Mouse (Mus musculus) spleen, adult 10 weeks (tissue): ENCODE results near the gene Mcpt8. TPM values are rescaled to one million over a fixed set of nuclear protein-coding genes. Genes with fewer than 3 reads are reported as not detected.

ENCODE experiments used
- polyA plus RNA-seq: library from polyadenylated mRNA; stranded (reverse); fragments of 350-450 nt; fragmentation: Illumina TruSeq; extraction: RNeasy Lipid Tissue Mini Kit (QIAGEN cat#74804); gene quantifications from one replicate; pipeline ENCODE4 v1.2.3, GENCODE M21; 2015; ENCODE audit warnings: low replicate concordance; ENCODE audit not compliant: insufficient read depth

Gene Mcpt8
- 0.79 TPM for polyA plus RNA-seq

GRCm38 (mm10) chr14:56085167-56085566 lies at the start of gene Mcpt8:
TSS of gene Mcpt8 (minus strand) at chr14:56085273.

DNA sequence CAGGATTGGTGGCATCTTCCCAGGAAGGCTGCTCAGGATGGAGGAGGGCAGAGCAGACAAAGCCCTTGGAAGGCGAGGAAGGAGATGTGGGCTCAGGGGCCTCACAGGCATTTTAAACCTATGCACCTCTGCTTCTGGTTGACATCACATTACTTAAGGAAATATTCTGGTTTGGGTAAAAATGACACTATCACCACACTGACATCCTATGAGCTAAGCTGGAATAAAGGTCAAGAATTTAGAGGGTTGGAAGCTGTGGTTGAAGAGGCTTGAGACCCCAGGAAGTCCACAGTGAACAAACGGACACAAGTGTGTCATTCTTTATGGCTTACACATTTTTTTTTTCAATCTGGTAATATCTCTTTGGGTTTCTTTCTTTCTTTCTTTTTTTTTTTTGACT lies 47.4 kb upstream of the Mcpt8 start, which contains the start of gene Gzmd:
Gene Gzmd, minus strand, starts transcription at position 101 of the 400 bp plus-strand sequence.

GRCm38 (mm10) chr14:56120525-56120924 lies 35.5 kb upstream of the Mcpt8 start, which contains the start of gene Gzme:
TSS of gene Gzme (minus strand) at chr14:56120625.

DNA sequence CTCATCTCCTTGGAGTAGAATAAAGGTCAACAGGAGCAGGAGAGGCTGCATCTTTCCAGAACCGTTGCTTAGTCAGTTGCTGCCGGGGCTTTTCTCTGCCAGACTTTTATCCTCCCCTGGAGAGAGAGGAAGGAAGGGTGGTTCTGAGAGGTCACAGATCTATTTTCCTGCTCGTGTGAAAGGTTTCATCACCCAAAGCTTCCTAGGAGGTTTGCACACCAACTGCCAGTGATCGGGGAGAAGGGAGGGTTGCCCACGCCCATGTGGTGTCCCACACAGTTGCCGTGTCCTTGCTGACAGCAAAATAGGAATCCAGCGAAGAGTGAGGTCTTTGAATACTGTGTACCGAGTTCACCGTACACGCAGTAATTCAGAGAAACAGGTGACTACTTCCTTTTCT lies 17.3 kb upstream of the Mcpt8 start, which contains the start of gene Ctsg:
Gene Ctsg, minus strand, starts transcription at position 189 of the 400 bp plus-strand sequence.

DNA sequence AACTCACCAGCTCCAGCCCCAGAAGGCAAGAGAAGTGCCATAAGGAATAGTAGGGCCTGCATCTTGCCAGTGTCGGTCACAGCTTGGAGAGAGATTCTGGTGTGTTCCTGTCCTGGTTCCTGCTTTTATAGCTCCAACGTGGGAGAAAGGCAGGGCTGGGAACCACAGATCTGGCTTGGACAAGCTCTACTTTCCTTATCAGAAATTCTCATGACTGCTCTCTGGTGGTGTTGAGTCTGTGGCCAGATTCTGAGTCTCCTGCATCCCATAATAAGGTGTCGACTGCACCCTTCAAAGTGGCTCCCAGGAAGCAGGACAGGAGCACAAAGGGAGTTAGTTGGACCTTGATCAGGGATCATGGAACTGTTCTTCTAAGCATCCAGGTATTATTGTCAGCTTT lies 22.9 kb downstream of the Mcpt8 start, which contains the start of gene Mcpt4:
Gene Mcpt4, minus strand, starts transcription at position 101 of the 400 bp plus-strand sequence.

GRCm38 (mm10) chr14:56041792-56042191 lies 43.3 kb downstream of the Mcpt8 start, which contains the start of gene Mcpt2:
TSS of gene Mcpt2 (plus strand) at chr14:56042041.

Other genes with a start within 250 kb of the Mcpt8 start
- 2.3 TPM for gene Nynrin, start 231.3 kb downstream of the Mcpt8 start, polyA plus RNA-seq
- 0.12 TPM for gene Cbln3, start 200.9 kb downstream of the Mcpt8 start, polyA plus RNA-seq
- 59.4 TPM for gene Khnyn, start 200.3 kb downstream of the Mcpt8 start, polyA plus RNA-seq
- gene Sdr39u1, start 185.0 kb downstream of the Mcpt8 start, polyA plus RNA-seq = 28.8 TPM
- 4.4 TPM for gene Cma1, start 140.6 kb downstream of the Mcpt8 start, polyA plus RNA-seq
- not detected for gene Cma2, start 134.3 kb downstream of the Mcpt8 start, polyA plus RNA-seq
- not detected for gene Mcpt1, start 67.3 kb downstream of the Mcpt8 start, polyA plus RNA-seq
- gene Mcpt9, start 54.8 kb downstream of the Mcpt8 start, polyA plus RNA-seq = not detected
- gene Mcpt2, start 43.2 kb downstream of the Mcpt8 start, polyA plus RNA-seq = 0.32 TPM
- 3.9 TPM for gene Mcpt4, start 23.0 kb downstream of the Mcpt8 start, polyA plus RNA-seq
- gene Ctsg, start 17.3 kb upstream of the Mcpt8 start, polyA plus RNA-seq = 0.68 TPM
- not detected for gene Gzme, start 35.4 kb upstream of the Mcpt8 start, polyA plus RNA-seq
- gene Gzmd, start 47.3 kb upstream of the Mcpt8 start, polyA plus RNA-seq = not detected
- not detected for gene Gzmg, start 74.3 kb upstream of the Mcpt8 start, polyA plus RNA-seq
- not detected for gene Gzmn, start 89.3 kb upstream of the Mcpt8 start, polyA plus RNA-seq
- not detected for gene Gzmf, start 126.1 kb upstream of the Mcpt8 start, polyA plus RNA-seq
- gene Gzmc, start 149.4 kb upstream of the Mcpt8 start, polyA plus RNA-seq = 0.48 TPM
- gene Gzmb, start 177.0 kb upstream of the Mcpt8 start, polyA plus RNA-seq = 8.5 TPM